Mouse (Mus musculus) forebrain, embryonic 13.5 days (tissue): ENCODE data around the gene 9230112D13Rik. TPM values are rescaled to one million over a fixed set of nuclear protein-coding genes. Genes with fewer than 3 reads are reported as not detected.
A peak's percentile ranks its signal among the peaks of the same experiment; 100 is the strongest.

ENCODE experiments used
- ATAC-seq: fragments of 200-750 bp; cut with Nextera tagmentation; 2 replicates; pipeline ENCODE4 v1.8.0; 2017
- H3K27ac ChIP-seq: fragments of 300-500 bp; sonication (generic); 2 replicates; pipeline ENCODE4 v1.5.1; 2015; ENCODE audit warnings: inconsistent platforms, mild to moderate bottlenecking, moderate library complexity
- H3K27me3 ChIP-seq: fragments of 300-500 bp; sonication (generic); 2 replicates; pipeline ENCODE4 v1.6.1; 2015; ENCODE audit warnings: mild to moderate bottlenecking, inconsistent platforms
- H3K36me3 ChIP-seq: fragments of 300-500 bp; sonication (generic); 2 replicates; pipeline ENCODE4 v1.6.1; 2015; ENCODE audit warnings: mild to moderate bottlenecking, inconsistent platforms; ENCODE audit not compliant: poor library complexity, severe bottlenecking
- H3K4me1 ChIP-seq: fragments of 300-500 bp; sonication (generic); 2 replicates; pipeline ENCODE4 v1.6.1; 2015; ENCODE audit warnings: inconsistent platforms
- H3K4me2 ChIP-seq: fragments of 300-500 bp; sonication (generic); 2 replicates; pipeline ENCODE4 v1.6.1; 2015; ENCODE audit warnings: inconsistent platforms, mild to moderate bottlenecking, moderate library complexity
- H3K4me3 ChIP-seq: fragments of 300-500 bp; sonication (generic); 2 replicates; pipeline ENCODE4 v1.5.1; 2015; ENCODE audit warnings: mild to moderate bottlenecking, inconsistent platforms
- H3K9ac ChIP-seq: fragments of 300-500 bp; sonication (generic); 2 replicates; pipeline ENCODE4 v1.6.1; 2015; ENCODE audit warnings: mild to moderate bottlenecking, inconsistent platforms
- H3K9me3 ChIP-seq: fragments of 300-500 bp; sonication (generic); replicated peaks from 2 replicates; pipeline ENCODE4 v1.6.1; 2016; ENCODE audit warnings: inconsistent platforms
- WGBS: fragments of 180-500 bp; shearing (Covaris S2); methylation state at CpG from one replicate; pipeline ENCODE4 v1.1.7; 2015; 5-methylcytosine and 5-hydroxymethylcytosine counted together
- polyA plus RNA-seq: library from polyadenylated mRNA; unstranded; fragments of >200 nt; fragmentation: Nextera tagmentation; extraction: Ambion mirVana; gene quantifications from 2 replicates; pipeline ENCODE4 v1.2.1, GENCODE M21; 2015

9230112D13Rik gene
- polyA plus RNA-seq, 1 experiment from 2014 or later, result not detected

- H3K9me3 ChIP-seq, result no peaks in the 10 kb centered on the region
- no peaks in the 10 kb centered on the region for H3K27me3 ChIP-seq
- no peak overlapping the region for H3K9ac ChIP-seq
- no peak overlapping the region for H3K27ac ChIP-seq
- H3K4me3 ChIP-seq, result no peak overlapping the region
- no peak overlapping the region for H3K4me2 ChIP-seq
- H3K36me3 ChIP-seq, result no peaks in the 10 kb centered on the region
- ATAC-seq, result no peak
- 74% methylated on average over 7 of the region's 7 CpGs for WGBS
- H3K4me1 ChIP-seq, result peaks cover 28% of the 10 kb centered on the region
These were observed 17.3 kb downstream of the 9230112D13Rik start for GRCm38 (mm10) chr14:34505309-34505708.

- H3K27ac ChIP-seq, result no peak overlapping the region
- no peak overlapping the region for H3K4me2 ChIP-seq
- no peak for ATAC-seq
- WGBS, result 88% methylated on average over 5 of the region's 5 CpGs
- H3K4me3 ChIP-seq, result no peak overlapping the region
- H3K4me1 ChIP-seq, result peaks cover 38% of the 10 kb centered on the region
- no peaks in the 10 kb centered on the region for H3K36me3 ChIP-seq
- H3K27me3 ChIP-seq, result no peaks in the 10 kb centered on the region
- H3K9me3 ChIP-seq, result no peaks in the 10 kb centered on the region
- H3K9ac ChIP-seq, result no peak overlapping the region
These were observed 18.2 kb downstream of the 9230112D13Rik start for GRCm38 (mm10) chr14:34504377-34504776.

- H3K4me2 ChIP-seq, result peak overlapping the region; percentile 75
- no peaks in the 10 kb centered on the region for H3K36me3 ChIP-seq
- no peaks in the 10 kb centered on the region for H3K9me3 ChIP-seq
- no peak overlapping the region for H3K27ac ChIP-seq
- WGBS, result 33% methylated on average over 6 of the region's 6 CpGs
- H3K4me3 ChIP-seq, result peak overlapping the region; percentile 91; the same call in 1 of the 2 replicates
- H3K4me1 ChIP-seq, result peaks cover 42% of the 10 kb centered on the region
- no peaks in the 10 kb centered on the region for H3K27me3 ChIP-seq
- no peak for ATAC-seq
- 0 out of 2 replicates have a peak overlapping the region, but pooled peaks have one; percentile 31 for H3K9ac ChIP-seq
These were observed 18.8 kb downstream of the 9230112D13Rik start for GRCm38 (mm10) chr14:34503759-34504158.

- ATAC-seq, result no peak
- peak within 1 kb of the TSS; percentile 75 for H3K4me2 ChIP-seq
- 7% methylated on average over 15 of the region's 15 CpGs for WGBS
These were observed 19.3 kb downstream of the 9230112D13Rik start, which contains the start of gene Bmpr1a for GRCm38 (mm10) chr14:34503325-34503647. Gene Bmpr1a, minus strand, starts transcription at chr14:34503341.

GRCm38 (mm10) chr14:34502475-34503324 lies 19.9 kb downstream of the 9230112D13Rik start:
- Histone ChIP-seq H3K27ac (peak overlapping the region; percentile 95), H3K9ac (peak overlapping the region; percentile 96), H3K36me3 (no peaks in the 10 kb centered on the region), H3K4me3 (peak overlapping the region; percentile 91), H3K9me3 (no peaks in the 10 kb centered on the region), H3K27me3 (no peaks in the 10 kb centered on the region), H3K4me1 (peaks cover 40% of the 10 kb centered on the region), H3K4me2 (peak overlapping the region; percentile 75)
- WGBS, result under 1% methylated on average over 60 of the region's 115 CpGs
- ATAC-seq, result peak; percentile 92

More at GRCm38 (mm10) chr14:34503325-34503647, 19.3 kb downstream of the 9230112D13Rik start, which contains the start of gene Bmpr1a:
- H3K4me3 ChIP-seq, result peak within 1 kb of the TSS; percentile 91
- H3K9me3 ChIP-seq, result no peaks in the 10 kb centered on the region
- H3K27me3 ChIP-seq, result no peaks in the 10 kb centered on the region
- peaks cover 42% of the 10 kb centered on the region for H3K4me1 ChIP-seq
- no peaks in the 10 kb centered on the region for H3K36me3 ChIP-seq
- peak within 1 kb of the TSS; percentile 95 for H3K27ac ChIP-seq
- H3K9ac ChIP-seq, result peak within 1 kb of the TSS; percentile 96

- H3K4me3 ChIP-seq, result peak overlapping the region; percentile 91
- peak overlapping the region; percentile 96 for H3K9ac ChIP-seq
- under 1% methylated on average over 61 of the region's 77 CpGs for WGBS
- H3K4me2 ChIP-seq, result peak overlapping the region; percentile 75
- peak; percentile 46; the same call in 1 of the 2 replicates for ATAC-seq
- H3K36me3 ChIP-seq, result no peaks in the 10 kb centered on the region
- H3K27me3 ChIP-seq, result no peaks in the 10 kb centered on the region
- H3K27ac ChIP-seq, result peak overlapping the region; percentile 95
- H3K4me1 ChIP-seq, result peaks cover 44% of the 10 kb centered on the region
- no peaks in the 10 kb centered on the region for H3K9me3 ChIP-seq
These were observed 20.7 kb downstream of the 9230112D13Rik start for GRCm38 (mm10) chr14:34501804-34502474.

GRCm38 (mm10) chr14:34501447-34501803 lies 21.2 kb downstream of the 9230112D13Rik start:
- Histone ChIP-seq H3K4me1 (peaks cover 46% of the 10 kb centered on the region), H3K9ac (peak overlapping the region; percentile 96), H3K36me3 (no peaks in the 10 kb centered on the region), H3K4me2 (peak overlapping the region; percentile 75), H3K27ac (peak overlapping the region; percentile 95), H3K9me3 (no peaks in the 10 kb centered on the region), H3K27me3 (no peaks in the 10 kb centered on the region), H3K4me3 (peak overlapping the region; percentile 91)
- no peak for ATAC-seq
- under 1% methylated on average over 16 of the region's 16 CpGs for WGBS

- Histone ChIP-seq H3K36me3 (no peaks in the 10 kb centered on the region), H3K9me3 (no peaks in the 10 kb centered on the region), H3K4me3 (peak overlapping the region; percentile 91), H3K4me2 (peak overlapping the region; percentile 75), H3K27me3 (no peaks in the 10 kb centered on the region), H3K27ac (no peak overlapping the region), H3K9ac (peak overlapping the region; percentile 30), H3K4me1 (peaks cover 46% of the 10 kb centered on the region)
- under 1% methylated on average over 4 of the region's 4 CpGs for WGBS
- no peak for ATAC-seq
These were observed 22.3 kb downstream of the 9230112D13Rik start for GRCm38 (mm10) chr14:34500309-34500708.

- 67% methylated on average over 4 of the region's 4 CpGs for WGBS
- H3K4me1 ChIP-seq, result peaks cover 46% of the 10 kb centered on the region
- 0 out of 2 replicates have a peak overlapping the region, but pooled peaks have one; percentile 3 for H3K27ac ChIP-seq
- H3K4me3 ChIP-seq, result peak overlapping the region; percentile 91
- no peaks in the 10 kb centered on the region for H3K36me3 ChIP-seq
- H3K9ac ChIP-seq, result peak overlapping the region; percentile 27; the same call in 1 of the 2 replicates
- H3K4me2 ChIP-seq, result peak overlapping the region; percentile 75
- H3K27me3 ChIP-seq, result no peaks in the 10 kb centered on the region
- no peak for ATAC-seq
- no peaks in the 10 kb centered on the region for H3K9me3 ChIP-seq
These were observed 22.9 kb downstream of the 9230112D13Rik start for GRCm38 (mm10) chr14:34499664-34500063.

GRCm38 (mm10) chr14:34497346-34497745 lies 25.3 kb downstream of the 9230112D13Rik start:
- Histone ChIP-seq H3K9ac (no peak overlapping the region), H3K27ac (no peak overlapping the region), H3K4me2 (no peak overlapping the region), H3K9me3 (no peaks in the 10 kb centered on the region), H3K27me3 (no peaks in the 10 kb centered on the region), H3K36me3 (no peaks in the 10 kb centered on the region), H3K4me3 (no peak overlapping the region), H3K4me1 (peaks cover 38% of the 10 kb centered on the region)
- no peak for ATAC-seq
- 86% methylated on average over 3 of the region's 3 CpGs for WGBS

GRCm38 (mm10) chr14:34493682-34494081 lies 28.9 kb downstream of the 9230112D13Rik start:
- no peaks in the 10 kb centered on the region for H3K9me3 ChIP-seq
- H3K4me3 ChIP-seq, result no peak overlapping the region
- H3K4me1 ChIP-seq, result peaks cover 15% of the 10 kb centered on the region
- no peaks in the 10 kb centered on the region for H3K36me3 ChIP-seq
- H3K27ac ChIP-seq, result no peak overlapping the region
- no peak overlapping the region for H3K4me2 ChIP-seq
- 88% methylated on average over 3 of the region's 3 CpGs for WGBS
- no peak overlapping the region for H3K9ac ChIP-seq
- no peak for ATAC-seq
- no peaks in the 10 kb centered on the region for H3K27me3 ChIP-seq

- WGBS, result 88% methylated on average over 2 of the region's 2 CpGs
- Histone ChIP-seq H3K4me2 (no peak overlapping the region), H3K36me3 (no peaks in the 10 kb centered on the region), H3K9me3 (no peaks in the 10 kb centered on the region), H3K4me3 (no peak overlapping the region), H3K27me3 (no peaks in the 10 kb centered on the region), H3K4me1 (peaks cover 7% of the 10 kb centered on the region), H3K27ac (no peak overlapping the region), H3K9ac (no peak overlapping the region)
- no peak for ATAC-seq
These were observed 29.9 kb downstream of the 9230112D13Rik start for GRCm38 (mm10) chr14:34492688-34493087.
